Mouse (Mus musculus): ENCODE results near the gene Clcnkb.

DNA sequence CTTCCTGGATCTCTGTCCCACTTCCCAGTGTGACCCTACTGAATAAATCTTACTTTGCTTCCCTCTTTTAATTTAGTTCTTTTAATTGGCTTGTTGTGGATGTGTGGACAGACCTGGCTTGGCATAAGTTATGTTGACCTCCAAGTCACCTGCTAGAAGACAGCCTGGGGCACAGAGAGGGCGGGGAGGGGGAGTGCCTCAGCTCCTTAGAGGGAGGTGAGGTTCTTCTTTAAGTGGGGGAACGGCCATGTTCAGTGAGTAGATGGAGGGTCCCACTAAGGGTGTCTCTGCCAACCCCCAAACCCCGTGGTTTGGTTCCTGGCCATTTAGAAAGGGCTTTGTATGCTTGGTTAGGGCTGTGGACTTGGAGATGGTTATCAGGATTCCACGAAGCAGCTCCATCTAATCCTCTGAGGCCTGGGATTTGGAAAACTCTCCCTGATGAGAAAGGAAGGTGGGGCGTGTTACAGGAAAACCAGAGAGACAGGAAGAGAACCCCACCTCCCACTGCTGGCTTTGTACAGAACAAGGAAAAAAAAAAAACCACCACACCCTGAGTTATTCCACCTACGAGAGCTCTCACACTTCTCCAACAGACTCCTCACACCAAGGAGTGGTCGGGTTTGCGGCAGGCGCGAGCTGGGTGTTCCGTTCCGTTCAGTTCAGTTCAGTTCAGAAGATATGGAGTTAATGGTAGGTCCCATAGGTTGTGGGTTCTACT, 23.4 kb upstream of the Clcnkb start:
- TF ChIP-seq CTCF (IDR thresholded peaks at IDR 0.05; ENCODE audit: low read depth, low read length), result no peak
- TF ChIP-seq POLR2A (IDR thresholded peaks at IDR 0.05; ENCODE audit: borderline replicate concordance, low read depth, low read length), result no peak

All from bone marrow macrophage, adult 2 months (primary cell).